Mouse (Mus musculus): ENCODE results near the gene Dok4. TPM values are rescaled to one million over a fixed set of nuclear protein-coding genes. Genes with fewer than 3 reads are reported as not detected.
A peak's percentile ranks its signal among the peaks of the same experiment; 100 is the strongest.

The Dok4 gene
- polyA plus RNA-seq, 1 experiment from 2014 or later, result 28.2 TPM

- Histone ChIP-seq H3K4me3 (ENCODE audit: control insufficient read depth in 1 of 2, insufficient read depth in 1 of 2, low read depth in 1 of 2, low read length in 2 of 2) (peak overlapping the region; percentile 36 to 42), H3K27ac (replicated peaks in 1 of 2; ENCODE audit: control insufficient read depth in 1 of 2, insufficient read depth in 1 of 2, low read depth in 2 of 2, low read length in 2 of 2) (peak overlapping the region; percentile 50 to 77), H3K9ac (ENCODE audit: low read length) (peak overlapping the region; percentile 57), H3K4me1 (ENCODE audit: control insufficient read depth in 2 of 2, insufficient read depth in 2 of 2, low read length in 2 of 2) (peaks cover 40 to 61% of the 10 kb centered on the region in 2 experiments), H3K27me3 (ENCODE audit: control insufficient read depth, insufficient read depth, low read length) (no peaks in the 10 kb centered on the region), H3K9me3 (ENCODE audit: control insufficient read depth, low read length) (no peaks in the 10 kb centered on the region), H3K4me2 (ENCODE audit: low read length) (peak overlapping the region; percentile 71), H3K36me3 (ENCODE audit: control insufficient read depth, insufficient read depth, low read length) (peaks cover 21% of the 10 kb centered on the region)
- 8% methylated on average over 7 of the region's 7 CpGs for WGBS
- ATAC-seq (ENCODE audit: insufficient number of reproducible peaks, insufficient read depth, low FRiP score, low read depth), result peak; percentile 41
Measured at GRCm38 (mm10) chr8:94871108-94871894, 4.8 kb downstream of the Dok4 start.

DNA sequence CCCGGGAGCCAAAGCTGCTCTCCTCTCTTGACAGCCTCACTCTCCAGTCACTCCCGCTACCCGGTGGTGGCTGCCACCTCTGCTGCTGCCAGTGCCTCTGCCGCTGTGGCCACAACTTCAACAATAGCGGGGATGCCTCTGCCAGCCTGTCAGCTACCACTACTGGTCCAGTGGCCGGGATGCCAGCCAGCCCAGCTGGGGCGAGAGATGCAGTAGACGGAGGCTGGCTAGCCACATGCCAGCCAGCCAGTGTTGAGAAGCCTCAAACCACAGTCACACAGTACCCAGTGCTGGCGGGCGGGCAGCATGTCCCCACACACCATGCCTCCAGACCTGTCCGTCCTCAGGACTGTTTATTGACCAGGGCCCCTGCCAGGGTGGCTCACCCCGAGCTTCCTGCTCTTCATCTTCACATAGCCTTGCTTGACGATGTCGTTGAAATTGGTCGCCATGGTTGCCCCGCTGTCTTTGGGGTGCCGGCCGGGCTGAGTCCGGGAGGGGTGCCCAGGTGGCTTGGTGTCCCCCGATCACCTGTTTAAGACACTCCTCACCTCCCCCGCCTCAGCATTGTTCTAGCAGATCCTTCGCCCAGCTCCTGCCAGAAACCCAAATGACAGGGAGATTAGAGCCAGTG, 5.5 kb downstream of the Dok4 start:
- Histone ChIP-seq H3K9ac (ENCODE audit: low read length) (peak overlapping the region; percentile 57), H3K4me3 (ENCODE audit: control insufficient read depth in 1 of 2, insufficient read depth in 1 of 2, low read depth in 1 of 2, low read length in 2 of 2) (peak overlapping the region; percentile 36 to 42), H3K27me3 (ENCODE audit: control insufficient read depth, insufficient read depth, low read length) (no peaks in the 10 kb centered on the region), H3K27ac (replicated peaks in 1 of 2; ENCODE audit: control insufficient read depth in 1 of 2, insufficient read depth in 1 of 2, low read depth in 2 of 2, low read length in 2 of 2) (peak overlapping the region in 1 of 2 experiments; percentile 17; a peak in 1 of 4 replicates), H3K36me3 (ENCODE audit: control insufficient read depth, insufficient read depth, low read length) (peaks cover 28% of the 10 kb centered on the region), H3K9me3 (ENCODE audit: control insufficient read depth, low read length) (no peaks in the 10 kb centered on the region), H3K4me2 (ENCODE audit: low read length) (peak overlapping the region; percentile 71), H3K4me1 (ENCODE audit: control insufficient read depth in 2 of 2, insufficient read depth in 2 of 2, low read length in 2 of 2) (peaks cover 40 to 60% of the 10 kb centered on the region in 2 experiments)
- 19% methylated on average over 22 of the region's 22 CpGs for WGBS
- no peak for ATAC-seq (ENCODE audit: insufficient number of reproducible peaks, insufficient read depth, low FRiP score, low read depth)

DNA sequence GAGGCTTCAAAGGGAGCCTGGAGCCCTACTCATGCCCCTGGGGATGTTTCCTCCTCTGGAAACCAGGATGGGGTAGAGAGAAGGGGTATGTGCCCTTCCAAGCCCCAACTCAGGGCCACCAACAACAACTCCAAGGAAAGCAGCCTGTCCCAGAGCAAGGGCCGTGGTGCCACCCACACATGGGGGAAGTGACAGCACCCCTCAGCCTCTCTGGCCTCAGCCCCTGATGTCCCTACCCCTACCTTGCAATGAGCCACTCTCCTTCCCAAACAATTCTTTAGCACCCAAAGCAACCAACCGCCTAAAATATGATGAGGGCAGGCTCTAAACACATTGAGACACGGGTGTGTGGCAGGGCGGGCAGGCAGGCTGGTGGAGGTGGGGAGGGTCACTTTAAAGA, 6.1 kb downstream of the Dok4 start:
- H3K4me3 ChIP-seq (ENCODE audit: control insufficient read depth in 1 of 2, insufficient read depth in 1 of 2, low read depth in 1 of 2, low read length in 2 of 2), result peak overlapping the region in 1 of 2 experiments; percentile 42; a peak in 1 of 4 replicates
- peaks cover 35 to 54% of the 10 kb centered on the region in 2 experiments for H3K4me1 ChIP-seq (ENCODE audit: control insufficient read depth in 2 of 2, insufficient read depth in 2 of 2, low read length in 2 of 2)
- peak overlapping the region; percentile 71 for H3K4me2 ChIP-seq (ENCODE audit: low read length)
- no peaks in the 10 kb centered on the region for H3K27me3 ChIP-seq (ENCODE audit: control insufficient read depth, insufficient read depth, low read length)
- H3K27ac ChIP-seq (replicated peaks in 1 of 2; ENCODE audit: control insufficient read depth in 1 of 2, insufficient read depth in 1 of 2, low read depth in 2 of 2, low read length in 2 of 2), result 0 out of 4 replicates have a peak overlapping the region, but pooled peaks of 1 of the 2 experiments have one; percentile 17
- H3K36me3 ChIP-seq (ENCODE audit: control insufficient read depth, insufficient read depth, low read length), result peaks cover 34% of the 10 kb centered on the region
- WGBS, result 48% methylated on average over 4 of the region's 4 CpGs
- H3K9ac ChIP-seq (ENCODE audit: low read length), result peak overlapping the region; percentile 57
- ATAC-seq (ENCODE audit: insufficient number of reproducible peaks, insufficient read depth, low FRiP score, low read depth), result no peak
- H3K9me3 ChIP-seq (ENCODE audit: control insufficient read depth, low read length), result no peaks in the 10 kb centered on the region

DNA sequence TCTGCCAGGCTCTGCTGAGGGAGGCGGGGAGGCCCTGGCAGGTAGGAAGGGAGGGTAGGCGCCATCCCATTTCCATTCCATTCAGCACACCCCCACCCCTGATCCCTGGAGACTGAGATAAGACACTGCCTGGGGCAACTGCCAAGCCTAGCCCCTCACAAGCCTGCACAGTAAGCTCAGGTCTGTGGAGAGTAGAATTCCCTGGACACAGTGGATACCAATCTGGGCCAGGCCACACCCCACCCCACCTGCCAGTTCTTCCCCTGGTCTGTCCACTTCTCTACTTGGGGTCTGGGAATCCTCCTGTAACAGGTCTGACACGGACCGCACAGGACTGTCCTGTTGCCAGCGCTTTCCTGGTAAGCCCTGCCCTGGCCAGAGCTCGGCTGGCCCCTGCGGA, 7.0 kb downstream of the Dok4 start:
- H3K9ac ChIP-seq (ENCODE audit: low read length), result peak overlapping the region; percentile 57
- 0 out of 4 replicates have a peak overlapping the region, but pooled peaks of 1 of the 2 experiments have one; percentile 37 for H3K27ac ChIP-seq (replicated peaks in 1 of 2; ENCODE audit: control insufficient read depth in 1 of 2, insufficient read depth in 1 of 2, low read depth in 2 of 2, low read length in 2 of 2)
- no peak overlapping the region for H3K4me3 ChIP-seq (ENCODE audit: control insufficient read depth in 1 of 2, insufficient read depth in 1 of 2, low read depth in 1 of 2, low read length in 2 of 2)
- H3K4me2 ChIP-seq (ENCODE audit: low read length), result peak overlapping the region; percentile 71
- peak; percentile 10; the same call in 1 of the 2 replicates for ATAC-seq (ENCODE audit: insufficient number of reproducible peaks, insufficient read depth, low FRiP score, low read depth)
- H3K9me3 ChIP-seq (ENCODE audit: control insufficient read depth, low read length), result no peaks in the 10 kb centered on the region
- 38% methylated on average over 7 of the region's 7 CpGs for WGBS
- H3K36me3 ChIP-seq (ENCODE audit: control insufficient read depth, insufficient read depth, low read length), result peaks cover 42% of the 10 kb centered on the region
- H3K27me3 ChIP-seq (ENCODE audit: control insufficient read depth, insufficient read depth, low read length), result no peaks in the 10 kb centered on the region
- peaks cover 33 to 46% of the 10 kb centered on the region in 2 experiments for H3K4me1 ChIP-seq (ENCODE audit: control insufficient read depth in 2 of 2, insufficient read depth in 2 of 2, low read length in 2 of 2)

DNA sequence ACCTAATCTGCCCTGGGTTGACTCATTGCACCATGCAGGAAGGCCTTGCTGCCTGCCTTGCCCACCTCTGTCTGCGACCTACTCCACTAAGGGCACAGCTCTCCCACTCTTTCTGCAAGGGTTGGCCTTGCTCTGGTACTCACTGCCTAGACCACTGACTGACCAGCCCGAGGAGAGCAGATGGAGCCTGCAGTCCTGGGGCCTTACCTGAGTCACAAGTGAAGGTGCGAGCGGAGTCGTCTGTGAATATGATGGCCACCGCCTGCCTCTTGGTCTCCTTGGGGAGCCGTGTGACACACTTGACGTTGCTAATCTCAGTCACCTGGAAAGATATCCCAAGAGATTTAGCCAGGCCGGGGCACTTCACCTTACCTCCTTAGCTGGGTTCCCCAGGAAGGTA, 9.2 kb downstream of the Dok4 start:
- H3K4me2 ChIP-seq (ENCODE audit: low read length), result no peak overlapping the region
- H3K4me1 ChIP-seq (ENCODE audit: control insufficient read depth in 2 of 2, insufficient read depth in 2 of 2, low read length in 2 of 2), result peaks cover 29 to 36% of the 10 kb centered on the region in 2 experiments
- H3K27me3 ChIP-seq (ENCODE audit: control insufficient read depth, insufficient read depth, low read length), result no peaks in the 10 kb centered on the region
- H3K9me3 ChIP-seq (ENCODE audit: control insufficient read depth, low read length), result no peaks in the 10 kb centered on the region
- peaks cover 64% of the 10 kb centered on the region for H3K36me3 ChIP-seq (ENCODE audit: control insufficient read depth, insufficient read depth, low read length)
- no peak overlapping the region for H3K27ac ChIP-seq (replicated peaks in 1 of 2; ENCODE audit: control insufficient read depth in 1 of 2, insufficient read depth in 1 of 2, low read depth in 2 of 2, low read length in 2 of 2)
- 82% methylated on average over 9 of the region's 9 CpGs for WGBS
- H3K9ac ChIP-seq (ENCODE audit: low read length), result no peak overlapping the region
- no peak for ATAC-seq (ENCODE audit: insufficient number of reproducible peaks, insufficient read depth, low FRiP score, low read depth)
- no peak overlapping the region for H3K4me3 ChIP-seq (ENCODE audit: control insufficient read depth in 1 of 2, insufficient read depth in 1 of 2, low read depth in 1 of 2, low read length in 2 of 2)

DNA sequence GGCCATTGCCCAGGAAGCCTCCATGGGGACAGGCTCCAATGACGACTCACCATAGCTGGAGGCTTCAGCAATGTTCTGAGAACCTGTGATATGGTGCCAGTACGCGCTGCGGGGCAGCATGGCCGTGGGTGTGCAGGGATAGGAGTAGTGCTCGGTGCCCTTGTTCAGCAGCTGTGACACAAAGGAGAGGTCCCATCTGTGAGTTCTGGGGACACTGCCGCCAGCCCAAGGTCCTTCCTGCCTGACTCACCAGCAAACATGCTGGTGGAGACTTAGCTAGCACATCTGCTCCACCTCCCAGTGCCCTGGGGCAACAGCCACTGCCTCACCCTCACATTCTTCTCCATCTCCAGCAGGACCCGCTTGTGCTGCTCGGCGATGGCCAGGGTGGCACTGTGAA, 10.8 kb downstream of the Dok4 start:
- Histone ChIP-seq H3K27me3 (ENCODE audit: control insufficient read depth, insufficient read depth, low read length) (no peaks in the 10 kb centered on the region), H3K4me2 (ENCODE audit: low read length) (no peak overlapping the region), H3K4me1 (ENCODE audit: control insufficient read depth in 2 of 2, insufficient read depth in 2 of 2, low read length in 2 of 2) (peaks cover 16 to 22% of the 10 kb centered on the region in 2 experiments), H3K27ac (replicated peaks in 1 of 2; ENCODE audit: control insufficient read depth in 1 of 2, insufficient read depth in 1 of 2, low read depth in 2 of 2, low read length in 2 of 2) (no peak overlapping the region), H3K4me3 (ENCODE audit: control insufficient read depth in 1 of 2, insufficient read depth in 1 of 2, low read depth in 1 of 2, low read length in 2 of 2) (no peak overlapping the region), H3K9ac (ENCODE audit: low read length) (no peak overlapping the region), H3K9me3 (ENCODE audit: control insufficient read depth, low read length) (no peaks in the 10 kb centered on the region), H3K36me3 (ENCODE audit: control insufficient read depth, insufficient read depth, low read length) (peaks cover 77% of the 10 kb centered on the region)
- no peak for ATAC-seq (ENCODE audit: insufficient number of reproducible peaks, insufficient read depth, low FRiP score, low read depth)
- WGBS, result 81% methylated on average over 10 of the region's 10 CpGs

- peaks cover 7 to 11% of the 10 kb centered on the region in 2 experiments for H3K4me1 ChIP-seq (ENCODE audit: control insufficient read depth in 2 of 2, insufficient read depth in 2 of 2, low read length in 2 of 2)
- H3K9ac ChIP-seq (ENCODE audit: low read length), result no peak overlapping the region
- no peaks in the 10 kb centered on the region for H3K9me3 ChIP-seq (ENCODE audit: control insufficient read depth, low read length)
- H3K36me3 ChIP-seq (ENCODE audit: control insufficient read depth, insufficient read depth, low read length), result peaks cover 87% of the 10 kb centered on the region
- no peak overlapping the region for H3K4me3 ChIP-seq (ENCODE audit: control insufficient read depth in 1 of 2, insufficient read depth in 1 of 2, low read depth in 1 of 2, low read length in 2 of 2)
- H3K27me3 ChIP-seq (ENCODE audit: control insufficient read depth, insufficient read depth, low read length), result no peaks in the 10 kb centered on the region
- no peak for ATAC-seq (ENCODE audit: insufficient number of reproducible peaks, insufficient read depth, low FRiP score, low read depth)
- H3K27ac ChIP-seq (replicated peaks in 1 of 2; ENCODE audit: control insufficient read depth in 1 of 2, insufficient read depth in 1 of 2, low read depth in 2 of 2, low read length in 2 of 2), result no peak overlapping the region
- H3K4me2 ChIP-seq (ENCODE audit: low read length), result no peak overlapping the region
- WGBS, result 62% methylated on average over 10 of the region's 10 CpGs
Measured at GRCm38 (mm10) chr8:94863897-94864673, 12.0 kb downstream of the Dok4 start.
